Mouse (Mus musculus) ES-Bruce4 (cell line): ENCODE results near the gene Nob1. TPM values are rescaled to one million over a fixed set of nuclear protein-coding genes. Genes with fewer than 3 reads are reported as not detected.

Experiments
- H3K27ac ChIP-seq: 2 replicates; pipeline ENCODE4 v1.5.1; 2012; ENCODE audit warnings: low read length, inconsistent platforms; ENCODE audit not compliant: insufficient read depth
- H3K27me3 ChIP-seq: 2 replicates; pipeline ENCODE4 v1.6.1; 2012; ENCODE audit warnings: mild to moderate bottlenecking, low read length, inconsistent platforms; ENCODE audit not compliant: control insufficient read depth, poor library complexity, insufficient read depth, severe bottlenecking
- H3K36me3 ChIP-seq: 2 replicates; pipeline ENCODE4 v1.6.1; 2012; ENCODE audit warnings: inconsistent platforms, mild to moderate bottlenecking, low read length, moderate library complexity; ENCODE audit not compliant: control insufficient read depth, poor library complexity, insufficient read depth, severe bottlenecking
- H3K4me1 ChIP-seq: one replicate; pipeline ENCODE4 v1.8.1; 2011; ENCODE audit warnings: low read length; ENCODE audit not compliant: control insufficient read depth, insufficient read depth
- H3K4me3 ChIP-seq: 2 replicates; pipeline ENCODE4 v1.5.1; 2011; ENCODE audit warnings: low read depth, mild to moderate bottlenecking, low read length
- H3K9ac ChIP-seq: 2 replicates; pipeline ENCODE4 v1.6.1; 2012; ENCODE audit warnings: low read depth, mild to moderate bottlenecking, inconsistent platforms; ENCODE audit not compliant: poor library complexity, severe bottlenecking
- H3K9me3 ChIP-seq: replicated peaks from 2 replicates; pipeline ENCODE4 v1.6.1; 2012; ENCODE audit warnings: mild to moderate bottlenecking, low read length, inconsistent platforms; ENCODE audit not compliant: control insufficient read depth, poor library complexity, insufficient read depth, severe bottlenecking
- CTCF ChIP-seq: IDR thresholded peaks from one replicate; pipeline ENCODE4 v1.8.1; 2011; ENCODE audit warnings: low read depth, low read length
- EP300 ChIP-seq: IDR thresholded peaks from 2 replicates; pipeline ENCODE4 v1.6.1; 2011; ENCODE audit warnings: low read depth, low read length; ENCODE audit not compliant: insufficient read depth
- POLR2A ChIP-seq: IDR thresholded peaks from one replicate; pipeline ENCODE4 v1.8.1; 2011; ENCODE audit warnings: low read length; ENCODE audit not compliant: insufficient read depth
- polyA plus RNA-seq: library from polyadenylated mRNA; stranded (reverse); fragments of >200 nt; gene quantifications from 2 replicates; pipeline ENCODE4 v1.2.4, GENCODE M21; 2011; ENCODE audit warnings: low read depth; ENCODE audit not compliant: missing spikeins, insufficient read depth, insufficient read length

The Nob1 gene
- polyA plus RNA-seq, 1 experiment = 68.4 TPM

DNA sequence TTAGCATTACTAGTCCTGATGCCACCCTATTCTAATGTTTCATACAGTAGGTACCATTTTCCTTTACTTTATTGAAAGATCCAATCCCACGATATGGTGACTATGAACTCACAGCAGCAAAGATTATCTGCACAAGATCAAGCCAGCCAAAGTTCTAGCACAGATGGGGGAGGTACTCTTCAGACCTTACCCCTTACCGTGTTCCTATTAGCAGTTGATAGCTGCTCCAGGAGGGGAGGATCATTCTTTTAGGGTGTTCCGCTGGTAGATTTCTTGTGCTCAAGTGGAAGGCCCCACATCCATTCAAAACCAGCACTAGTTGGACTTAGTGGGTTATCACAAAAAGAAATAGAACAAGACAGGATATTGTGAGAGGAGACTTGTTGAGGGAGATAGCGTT, 43.2 kb downstream of the Nob1 start:
- Histone ChIP-seq H3K9ac (no peak overlapping the region), H3K4me1 (no peaks in the 10 kb centered on the region), H3K4me3 (no peak overlapping the region), H3K27me3 (no peaks in the 10 kb centered on the region; the same call in 1 of the 2 replicates), H3K27ac (no peak overlapping the region), H3K36me3 (peaks cover 8% of the 10 kb centered on the region), H3K9me3 (no peaks in the 10 kb centered on the region)
- TF ChIP-seq CTCF (no peak), EP300 (no peak), POLR2A (no peak)

DNA sequence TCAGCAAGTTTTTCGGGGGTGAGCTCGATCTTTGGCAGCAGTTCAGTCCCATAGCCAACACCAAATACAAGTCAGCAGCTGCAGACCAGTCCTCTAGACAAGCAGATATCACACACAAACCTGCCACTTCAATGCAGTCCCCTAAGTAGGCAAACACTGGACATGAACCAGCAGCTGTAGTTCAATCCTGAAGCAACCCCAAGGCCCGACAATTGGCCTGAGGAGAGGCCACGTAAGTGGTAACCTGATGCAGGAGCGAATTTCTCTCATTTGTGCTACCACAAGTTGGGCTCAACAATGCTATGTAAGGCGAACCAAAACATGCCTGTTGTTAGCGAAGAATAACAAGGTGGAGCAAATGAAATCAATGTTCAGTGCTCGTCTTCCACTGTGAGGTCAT, 44.1 kb downstream of the Nob1 start:
- no peaks in the 10 kb centered on the region for H3K4me1 ChIP-seq
- peaks cover 9% of the 10 kb centered on the region for H3K36me3 ChIP-seq
- H3K9ac ChIP-seq = no peak overlapping the region
- H3K27ac ChIP-seq = no peak overlapping the region
- no peak overlapping the region for H3K4me3 ChIP-seq
- TF ChIP-seq EP300 = no peak
- TF ChIP-seq CTCF = no peak
- no peak for TF ChIP-seq POLR2A
- no peaks in the 10 kb centered on the region for H3K9me3 ChIP-seq
- no peaks in the 10 kb centered on the region; the same call in 1 of the 2 replicates for H3K27me3 ChIP-seq

DNA sequence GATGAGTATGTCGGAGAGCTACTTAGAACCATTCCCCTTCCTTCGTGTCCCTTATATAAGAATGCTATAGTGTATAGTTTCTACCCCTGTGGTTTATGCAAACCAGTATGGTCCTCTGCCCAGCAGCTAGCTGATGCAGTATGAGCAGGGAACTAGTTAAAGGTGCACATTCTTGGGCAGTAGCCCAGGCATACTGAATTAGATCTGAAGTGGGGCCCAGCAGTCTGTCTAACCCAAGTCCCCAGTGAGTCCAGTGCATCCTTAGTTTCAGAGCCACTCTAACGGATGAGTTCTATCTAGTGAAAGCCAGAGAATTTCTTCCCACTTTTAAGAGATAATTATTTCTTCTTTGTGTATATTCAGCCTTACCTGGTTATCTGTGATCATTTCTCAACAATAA, 47.5 kb downstream of the Nob1 start:
- no peaks in the 10 kb centered on the region for H3K9me3 ChIP-seq
- no peak overlapping the region for H3K9ac ChIP-seq
- no peak overlapping the region for H3K4me3 ChIP-seq
- peaks cover 14% of the 10 kb centered on the region for H3K36me3 ChIP-seq
- no peaks in the 10 kb centered on the region for H3K4me1 ChIP-seq
- H3K27me3 ChIP-seq = no peaks in the 10 kb centered on the region; the same call in 1 of the 2 replicates
- H3K27ac ChIP-seq = no peak overlapping the region
- TF ChIP-seq EP300 = no peak
- no peak for TF ChIP-seq CTCF

DNA sequence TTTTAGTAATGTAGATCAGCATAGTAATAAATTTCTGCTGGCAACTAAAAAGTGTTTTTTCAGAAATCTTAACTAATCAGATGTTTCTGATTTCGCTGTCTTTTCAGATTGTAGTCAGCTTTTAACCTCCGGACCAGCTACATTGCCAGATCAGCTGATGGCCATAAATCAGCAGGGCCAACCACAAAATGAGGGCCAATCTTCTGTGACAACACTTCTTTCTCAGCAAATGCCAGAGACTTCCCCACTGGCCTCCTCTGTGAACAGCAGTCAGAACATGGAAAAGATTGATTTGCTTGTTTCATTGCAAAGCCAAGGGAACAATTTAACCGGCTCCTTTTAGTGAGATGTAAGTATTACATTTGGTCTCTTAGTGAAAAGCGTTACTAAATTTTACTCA, 54.5 kb downstream of the Nob1 start:
- Histone ChIP-seq H3K36me3 (peaks cover 56% of the 10 kb centered on the region), H3K4me1 (no peaks in the 10 kb centered on the region), H3K27me3 (no peaks in the 10 kb centered on the region), H3K9me3 (no peaks in the 10 kb centered on the region), H3K4me3 (no peak overlapping the region), H3K9ac (no peak overlapping the region), H3K27ac (no peak overlapping the region)
- no peak for TF ChIP-seq POLR2A
- TF ChIP-seq EP300 = no peak
- TF ChIP-seq CTCF = no peak

Other genes starting within 250 kb of the Nob1 start
- gene Nfat5, start 131.6 kb downstream of the Nob1 start, polyA plus RNA-seq = 53.6 and 65.0 TPM in 2 replicates
- 20.2 and 20.5 TPM in 2 replicates for gene Nqo1, start 21.8 kb downstream of the Nob1 start, polyA plus RNA-seq
- gene Wwp2, start 11.3 kb upstream of the Nob1 start, polyA plus RNA-seq = 46.0 and 48.7 TPM in 2 replicates
- gene Psmd7, start 163.4 kb upstream of the Nob1 start, polyA plus RNA-seq = 183 and 195 TPM in 2 replicates